Mouse (Mus musculus): Measurements from ENCODE around the gene Palm3.

DNA sequence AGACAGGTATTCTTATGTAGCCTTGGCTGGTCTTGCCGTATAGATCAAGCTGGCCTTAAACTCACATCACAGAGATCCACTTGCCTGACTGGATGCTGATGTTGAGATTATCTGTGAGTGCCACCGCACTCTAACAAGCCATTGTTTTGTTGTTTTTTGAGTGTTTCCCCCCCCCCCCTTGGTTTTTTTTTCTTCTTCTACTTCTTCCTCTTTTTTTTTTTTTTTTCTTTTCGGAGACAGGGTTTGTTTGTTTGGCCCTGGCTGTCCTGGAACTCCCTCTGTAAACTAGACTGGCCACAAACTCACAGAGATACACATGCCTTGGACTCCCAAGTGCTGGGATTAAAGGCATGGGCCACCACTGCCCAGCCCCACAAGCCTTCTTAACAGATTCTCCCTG is 27.2 kb upstream of the Palm3 start:
- TF ChIP-seq POLR2A (IDR thresholded peaks at IDR 0.05; ENCODE audit: borderline replicate concordance, extremely low read depth, low read depth, low read length) (no peak), CTCF (IDR thresholded peaks at IDR 0.05; ENCODE audit: insufficient read depth, low read length) (no peak)
